In genomic region chr1:87951641-87952040, GRCm38 (mm10) we compare ENCODE assay signal across 28 mouse cellular contexts.
"Had no signal": no experiment of that assay in that cellular context is flagged by ENCODE, and none has a peak within 500 bp of the region (broad histone marks: within the 10 kb centered on the region; RNA-seq: fewer than 3 reads in every experiment).

No protein-coding gene starts in this region.

- H3K4me3 ChIP-seq: embryonic facial prominence, embryonic 10.5 days; embryonic facial prominence, embryonic 12.5 days; embryonic facial prominence, embryonic 13.5 days; embryonic facial prominence, embryonic 15.5 days; erythroblast, embryonic 14.5 days; forebrain, embryonic 10.5 days; forebrain, embryonic 12.5 days; forebrain, embryonic 13.5 days; forebrain, embryonic 15.5 days; gastrocnemius, adult 2 months had no signal

- DNase-seq: cerebellum, adult 18-20 months; cerebellum, adult 2 months; cerebellum, adult 8-10 months; cerebellum, adult 9-10 months; cerebellum, adult 9-11 months; cerebellum, postnatal 10 days; cerebellum, postnatal 14 days; cerebellum, postnatal 25 days; cerebellum, postnatal 36 days; embryo, embryonic 11 days; forebrain, postnatal 0 days; gastrocnemius, adult 2 months; gastrocnemius, postnatal 10 days; gastrocnemius, postnatal 14 days; gastrocnemius, postnatal 25 days; gastrocnemius, postnatal 36 days; heart, adult 18-20 months had no signal

- H3K9me3 ChIP-seq: embryonic facial prominence, embryonic 10.5 days; embryonic facial prominence, embryonic 12.5 days; embryonic facial prominence, embryonic 13.5 days; embryonic facial prominence, embryonic 15.5 days; forebrain, embryonic 10.5 days; forebrain, embryonic 12.5 days; forebrain, embryonic 13.5 days; forebrain, embryonic 15.5 days had no signal

- H3K27ac ChIP-seq: embryonic facial prominence, embryonic 10.5 days; embryonic facial prominence, embryonic 12.5 days; embryonic facial prominence, embryonic 13.5 days; embryonic facial prominence, embryonic 15.5 days; forebrain, embryonic 10.5 days; forebrain, embryonic 12.5 days; forebrain, embryonic 13.5 days; forebrain, embryonic 15.5 days; gastrocnemius, adult 2 months had no signal

- H3K27me3 ChIP-seq: embryonic facial prominence, embryonic 12.5 days; embryonic facial prominence, embryonic 13.5 days; embryonic facial prominence, embryonic 15.5 days; forebrain, embryonic 12.5 days; forebrain, embryonic 13.5 days; forebrain, embryonic 15.5 days had no signal

- H3K4me1 ChIP-seq: embryonic facial prominence, embryonic 10.5 days; embryonic facial prominence, embryonic 12.5 days; embryonic facial prominence, embryonic 13.5 days; embryonic facial prominence, embryonic 15.5 days; forebrain, embryonic 10.5 days; forebrain, embryonic 12.5 days; forebrain, embryonic 13.5 days; forebrain, embryonic 15.5 days had no signal

- H3K4me2 ChIP-seq: embryonic facial prominence, embryonic 12.5 days; embryonic facial prominence, embryonic 13.5 days; embryonic facial prominence, embryonic 15.5 days; forebrain, embryonic 12.5 days; forebrain, embryonic 13.5 days; forebrain, embryonic 15.5 days had no signal

- ATAC-seq: forebrain, embryonic 13.5 days; forebrain, embryonic 14.5 days; forebrain, embryonic 15.5 days; forebrain, embryonic 16.5 days; forebrain, postnatal 0 days had no signal

- H3K9ac ChIP-seq: embryonic facial prominence, embryonic 12.5 days; embryonic facial prominence, embryonic 13.5 days; embryonic facial prominence, embryonic 15.5 days; forebrain, embryonic 12.5 days; forebrain, embryonic 13.5 days; forebrain, embryonic 15.5 days; forebrain, postnatal 0 days had no signal
